Mouse (Mus musculus) heart, embryonic 10.5 days (tissue): ENCODE data around the gene Gnat1. TPM values are rescaled to one million over a fixed set of nuclear protein-coding genes. Genes with fewer than 3 reads are reported as not detected.

Experiments used
- DNase-seq: peaks from one replicate; pipeline ENCODE4 v3.0.0-alpha.2; 2017; ENCODE audit warnings: low spot score
- H3K27ac ChIP-seq: fragments of 300-500 bp; sonication (generic); 2 replicates; pipeline ENCODE4 v1.5.1; 2016; ENCODE audit warnings: mild to moderate bottlenecking
- H3K27me3 ChIP-seq: fragments of 300-500 bp; sonication (generic); 2 replicates; pipeline ENCODE4 v1.6.1; 2016; ENCODE audit warnings: mild to moderate bottlenecking; ENCODE audit not compliant: poor library complexity, insufficient read depth, severe bottlenecking
- H3K36me3 ChIP-seq: fragments of 300-500 bp; sonication (generic); 2 replicates; pipeline ENCODE4 v1.6.1; 2016; ENCODE audit warnings: mild to moderate bottlenecking, moderate library complexity
- H3K4me1 ChIP-seq: fragments of 300-500 bp; sonication (generic); 2 replicates; pipeline ENCODE4 v1.6.1; 2016; ENCODE audit warnings: mild to moderate bottlenecking
- H3K4me3 ChIP-seq: fragments of 300-500 bp; sonication (generic); 2 replicates; pipeline ENCODE4 v1.5.1; 2016; ENCODE audit warnings: mild to moderate bottlenecking, moderate library complexity
- H3K9me3 ChIP-seq: fragments of 300-500 bp; sonication (generic); 2 replicates; pipeline ENCODE4 v1.6.1; 2016; ENCODE audit warnings: mild to moderate bottlenecking, moderate library complexity
- WGBS: fragments of 180-500 bp; shearing (Covaris S2); methylation state at CpG from one replicate; pipeline ENCODE4 v1.1.7; 2016; 5-methylcytosine and 5-hydroxymethylcytosine counted together
- polyA plus RNA-seq: library from polyadenylated mRNA; unstranded; fragments of >200 nt; fragmentation: Nextera tagmentation; extraction: Ambion mirVana; gene quantifications from 2 replicates; pipeline ENCODE4 v1.2.1, GENCODE M21; 2016

Gene Gnat1
- 1.2 and 3.2 TPM in 2 replicates for polyA plus RNA-seq

DNA sequence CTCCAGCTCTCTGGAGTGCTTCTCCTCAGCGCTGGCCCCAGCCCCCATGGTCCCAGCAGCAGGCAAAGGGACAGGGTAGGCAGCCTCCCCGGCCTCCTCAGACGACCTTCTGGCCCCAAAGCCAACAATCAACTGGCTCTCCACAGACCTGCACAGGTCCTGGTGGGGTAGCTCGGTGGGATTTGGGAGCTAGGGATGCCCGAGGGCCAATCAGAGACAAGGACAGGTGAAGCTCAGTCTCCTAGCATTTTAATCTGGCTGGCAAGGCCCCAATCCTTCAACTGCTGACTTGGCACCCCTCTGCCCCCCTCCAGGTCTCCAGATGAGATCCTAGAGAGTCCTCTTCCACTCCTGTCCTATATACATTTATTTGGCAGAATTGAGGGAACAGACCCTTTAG, at the start of gene Gnat1:
TSS of gene Gnat1 (minus strand) at position 212 of the 400 bp plus-strand sequence.
- H3K27ac ChIP-seq, result no peak within 1 kb of the TSS
- no peak within 1 kb of the TSS for H3K4me3 ChIP-seq
- H3K36me3 ChIP-seq, result peaks cover 23% of the 10 kb centered on the region
- no peak for DNase-seq
- no peaks in the 10 kb centered on the region for H3K9me3 ChIP-seq
- H3K27me3 ChIP-seq, result peaks cover 62% of the 10 kb centered on the region
- H3K4me1 ChIP-seq, result peaks cover 27% of the 10 kb centered on the region
- WGBS, result 41% methylated on average over 5 of the region's 5 CpGs

- no peak for DNase-seq
- no peak overlapping the region for H3K4me3 ChIP-seq
- no peaks in the 10 kb centered on the region for H3K9me3 ChIP-seq
- WGBS, result 32% methylated on average over 6 of the region's 6 CpGs
- peaks cover 8% of the 10 kb centered on the region; the same call in 1 of the 2 replicates for H3K27me3 ChIP-seq
- H3K27ac ChIP-seq, result peak overlapping the region; percentile 0; the same call in 1 of the 2 replicates
- H3K4me1 ChIP-seq, result peaks cover 52% of the 10 kb centered on the region
- no peaks in the 10 kb centered on the region for H3K36me3 ChIP-seq
Observed at GRCm38 (mm10) chr9:107728919-107729670, 49.6 kb upstream of the Gnat1 start.

- H3K27ac ChIP-seq, result peak overlapping the region; percentile 25
- peaks cover 68% of the 10 kb centered on the region for H3K4me1 ChIP-seq
- H3K4me3 ChIP-seq, result no peak overlapping the region
- H3K9me3 ChIP-seq, result no peaks in the 10 kb centered on the region
- DNase-seq, result no peak
- 60% methylated on average over 3 of the region's 3 CpGs for WGBS
- H3K27me3 ChIP-seq, result peaks cover 23% of the 10 kb centered on the region
- no peaks in the 10 kb centered on the region for H3K36me3 ChIP-seq
Observed at GRCm38 (mm10) chr9:107727041-107727440, 47.5 kb upstream of the Gnat1 start.

- DNase-seq, result no peak
- WGBS, result 92% methylated on average over 1 of the region's 1 CpGs
- Histone ChIP-seq H3K9me3 (no peaks in the 10 kb centered on the region), H3K27me3 (peaks cover 30% of the 10 kb centered on the region), H3K36me3 (no peaks in the 10 kb centered on the region), H3K27ac (peak overlapping the region; percentile 77; the same call in 1 of the 2 replicates), H3K4me1 (peaks cover 62% of the 10 kb centered on the region), H3K4me3 (no peak overlapping the region)
Observed at GRCm38 (mm10) chr9:107724796-107725195, 45.3 kb upstream of the Gnat1 start.

GRCm38 (mm10) chr9:107723794-107724531, 44.5 kb upstream of the Gnat1 start:
- no peak for DNase-seq
- Histone ChIP-seq H3K36me3 (no peaks in the 10 kb centered on the region), H3K27me3 (peaks cover 30% of the 10 kb centered on the region), H3K4me1 (peaks cover 54% of the 10 kb centered on the region), H3K27ac (peak overlapping the region; percentile 77), H3K4me3 (peak overlapping the region; percentile 43), H3K9me3 (no peaks in the 10 kb centered on the region)
- WGBS, result 4% methylated on average over 11 of the region's 11 CpGs

DNA sequence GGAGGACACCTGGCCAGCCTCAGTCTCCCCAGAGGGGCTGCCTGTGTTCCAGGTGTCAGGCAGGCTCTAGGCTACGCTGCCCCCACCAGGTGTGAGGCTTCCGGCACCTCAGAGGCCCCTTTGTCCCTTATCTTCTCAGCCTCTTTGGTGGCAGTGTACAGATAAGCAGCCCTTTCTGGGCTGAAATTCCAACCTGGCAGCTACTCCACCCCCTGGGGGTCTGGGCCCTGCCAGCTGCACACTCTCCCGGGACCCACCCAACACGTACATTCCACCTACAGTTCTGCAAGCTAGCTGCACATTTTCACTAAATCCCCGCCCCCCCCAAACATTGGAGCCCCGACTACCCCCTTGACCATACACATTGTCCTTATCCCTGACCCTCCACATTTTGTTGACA, 43.8 kb upstream of the Gnat1 start:
- DNase-seq, result no peak
- Histone ChIP-seq H3K4me1 (peaks cover 48% of the 10 kb centered on the region), H3K9me3 (no peaks in the 10 kb centered on the region), H3K4me3 (peak overlapping the region; percentile 43; the same call in 1 of the 2 replicates), H3K36me3 (no peaks in the 10 kb centered on the region), H3K27ac (peak overlapping the region; percentile 77), H3K27me3 (peaks cover 30% of the 10 kb centered on the region)
- 9% methylated on average over 6 of the region's 6 CpGs for WGBS

DNA sequence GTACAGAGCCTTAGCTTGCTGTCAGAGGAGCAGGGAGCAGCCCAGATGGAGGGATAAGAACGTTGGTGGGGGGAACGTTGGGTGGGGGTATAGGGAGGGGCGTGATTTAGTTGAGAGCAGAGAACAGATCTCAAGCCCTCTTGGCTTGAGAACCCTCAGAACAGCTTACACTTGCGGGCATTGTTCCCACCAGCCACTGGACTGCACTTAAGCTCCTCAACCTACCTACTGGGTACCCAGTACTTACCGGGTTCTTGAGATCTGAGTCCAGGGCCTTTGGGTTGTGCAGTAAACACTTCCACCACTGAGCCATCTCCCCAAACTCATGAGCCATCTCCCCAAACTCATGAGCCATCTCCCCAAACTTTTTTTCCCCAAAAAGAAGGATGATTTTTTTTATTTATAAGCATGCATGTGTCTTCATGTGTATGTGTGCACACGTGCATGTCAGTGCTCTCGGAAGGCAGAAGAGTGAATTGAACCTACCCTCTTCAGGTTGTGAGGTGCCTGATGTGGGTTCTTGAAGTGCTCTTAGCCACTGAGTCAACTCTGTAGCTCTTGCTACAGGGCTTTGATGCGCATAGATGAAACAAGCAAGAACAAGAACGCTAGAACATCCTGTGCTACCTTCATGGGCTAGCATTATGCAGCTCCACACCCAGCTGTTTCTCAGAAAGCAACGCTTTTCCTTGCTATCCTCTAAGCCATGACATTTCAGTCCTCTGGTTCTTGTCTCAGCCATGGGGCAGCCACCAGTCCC, 39.4 kb upstream of the Gnat1 start:
- 73% methylated on average over 10 of the region's 10 CpGs for WGBS
- H3K36me3 ChIP-seq, result no peaks in the 10 kb centered on the region
- no peak overlapping the region for H3K4me3 ChIP-seq
- peak overlapping the region; percentile 24; the same call in 1 of the 2 replicates for H3K27ac ChIP-seq
- peaks cover 49% of the 10 kb centered on the region for H3K4me1 ChIP-seq
- peaks cover 38% of the 10 kb centered on the region for H3K27me3 ChIP-seq
- no peak for DNase-seq
- no peaks in the 10 kb centered on the region for H3K9me3 ChIP-seq

GRCm38 (mm10) chr9:107716951-107717350, 37.4 kb upstream of the Gnat1 start:
- H3K4me1 ChIP-seq, result peaks cover 39% of the 10 kb centered on the region
- no peak for DNase-seq
- H3K27ac ChIP-seq, result 0 out of 2 replicates have a peak overlapping the region, but pooled peaks have one; percentile 2
- 40% methylated on average over 6 of the region's 6 CpGs for WGBS
- H3K36me3 ChIP-seq, result no peaks in the 10 kb centered on the region
- no peak overlapping the region for H3K4me3 ChIP-seq
- H3K9me3 ChIP-seq, result no peaks in the 10 kb centered on the region
- H3K27me3 ChIP-seq, result peaks cover 23% of the 10 kb centered on the region

DNA sequence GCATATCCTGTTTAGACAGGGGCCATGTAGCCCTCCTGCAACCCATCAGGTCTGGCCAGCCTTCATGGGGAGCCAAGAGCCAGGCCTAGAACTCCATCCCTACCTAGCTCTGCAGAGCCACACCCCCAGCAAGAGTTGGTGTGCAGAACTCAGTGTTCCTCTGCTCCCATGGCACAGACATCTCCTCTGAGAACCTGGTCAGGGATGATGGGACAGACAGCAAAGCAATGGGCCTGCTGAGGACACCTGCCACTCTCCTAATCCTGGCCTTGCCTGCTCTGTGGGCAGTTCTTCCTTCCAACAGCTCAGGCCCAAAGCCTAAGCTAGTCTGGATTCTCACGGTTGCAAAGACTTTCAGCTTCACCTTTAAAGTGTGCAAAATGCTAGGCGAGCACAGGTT, 36.1 kb upstream of the Gnat1 start:
- Histone ChIP-seq H3K36me3 (no peaks in the 10 kb centered on the region), H3K9me3 (no peaks in the 10 kb centered on the region), H3K27ac (no peak overlapping the region), H3K4me1 (peaks cover 40% of the 10 kb centered on the region), H3K4me3 (no peak overlapping the region), H3K27me3 (peaks cover 29% of the 10 kb centered on the region)
- DNase-seq, result no peak
- 70% methylated on average over 2 of the region's 2 CpGs for WGBS

DNA sequence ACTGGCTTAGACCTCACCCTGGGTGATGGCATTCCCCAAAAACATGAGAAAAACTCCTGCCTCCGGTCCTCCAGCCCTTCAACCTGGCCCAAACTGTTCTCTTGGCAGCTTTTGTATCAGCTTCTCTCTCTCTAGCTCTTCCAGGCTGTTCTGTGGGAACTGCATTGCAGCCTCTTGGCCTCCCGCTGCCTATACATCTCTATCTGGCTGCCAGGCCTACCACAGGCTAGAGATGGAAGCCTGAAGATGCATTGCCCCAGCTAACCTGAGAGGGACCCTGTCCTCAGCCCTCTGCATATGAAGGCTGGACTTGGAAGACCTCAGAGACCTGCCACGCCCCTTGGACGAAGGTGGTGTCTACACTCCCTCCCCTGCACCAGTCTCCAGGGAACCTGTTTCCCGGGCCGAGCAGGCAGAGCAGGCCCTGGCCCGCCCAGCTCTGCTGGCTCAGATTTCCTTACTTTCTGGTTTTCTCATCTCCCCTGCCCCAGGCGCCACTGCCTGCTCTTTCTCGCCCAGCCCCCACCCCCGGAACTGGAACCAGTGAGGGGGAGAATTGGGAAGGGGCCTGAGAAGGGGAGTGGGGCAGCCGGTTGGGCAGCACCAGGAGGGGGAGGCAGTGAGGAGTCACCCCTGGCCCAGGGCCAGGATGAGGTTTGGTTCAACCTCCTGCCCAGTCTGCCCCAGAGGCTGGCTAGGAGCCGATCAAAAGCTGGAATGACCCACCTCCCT, 34.9 kb upstream of the Gnat1 start:
- peak overlapping the region; percentile 34 for H3K4me3 ChIP-seq
- H3K9me3 ChIP-seq, result no peaks in the 10 kb centered on the region
- peaks cover 39% of the 10 kb centered on the region for H3K27me3 ChIP-seq
- DNase-seq, result no peak
- peak overlapping the region; percentile 79 for H3K27ac ChIP-seq
- peaks cover 52% of the 10 kb centered on the region for H3K4me1 ChIP-seq
- 14% methylated on average over 12 of the region's 12 CpGs for WGBS
- H3K36me3 ChIP-seq, result no peaks in the 10 kb centered on the region

DNA sequence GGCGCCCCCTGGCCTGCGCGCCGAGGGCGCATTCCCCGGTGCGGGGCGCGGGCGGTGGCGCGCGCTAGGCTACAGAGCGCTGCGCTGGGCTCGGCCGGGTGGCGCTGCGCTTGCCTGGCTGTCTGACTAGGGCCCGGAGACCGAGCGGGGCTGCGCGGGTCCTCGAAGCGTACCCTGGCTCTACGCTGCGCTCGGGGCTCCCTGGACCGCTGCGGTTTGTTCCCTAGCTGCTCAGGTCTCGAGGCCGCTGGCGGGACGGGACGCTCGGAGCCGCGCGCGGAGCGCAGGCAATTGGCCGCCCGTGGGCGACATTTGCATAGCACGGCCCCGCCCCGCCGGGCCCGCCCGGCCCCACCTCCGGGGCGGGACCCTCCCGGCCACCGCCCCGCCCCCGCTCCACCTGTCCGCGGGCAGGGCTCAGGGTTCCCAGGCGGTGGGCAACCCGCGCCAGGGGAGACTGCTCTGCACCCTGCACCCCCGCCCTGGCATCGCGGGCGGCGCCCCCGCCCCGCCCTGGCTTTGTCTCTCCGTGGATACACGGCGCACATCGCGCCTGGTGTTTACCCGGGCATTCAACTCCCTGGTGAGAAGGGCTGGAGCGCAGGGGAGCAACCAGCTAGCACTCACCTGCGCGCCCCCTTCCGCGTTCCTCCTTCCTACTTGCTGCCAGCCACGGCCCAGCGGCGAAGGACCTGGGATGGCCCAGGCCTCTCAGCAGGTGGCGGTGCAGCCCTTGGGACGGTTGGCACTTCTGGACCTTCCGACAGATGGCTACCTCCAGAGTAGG, 30.4 kb upstream of the Gnat1 start, which contains the start of gene Sema3f:
TSS of gene Sema3f (minus strand) at position 779 of the 787 bp plus-strand sequence.
- no peaks in the 10 kb centered on the region for H3K9me3 ChIP-seq
- 2% methylated on average over 84 of the region's 86 CpGs for WGBS
- peaks cover 73% of the 10 kb centered on the region for H3K4me1 ChIP-seq
- H3K27me3 ChIP-seq, result peaks cover 70% of the 10 kb centered on the region
- peak within 1 kb of the TSS; percentile 76 for H3K4me3 ChIP-seq
- H3K27ac ChIP-seq, result peak within 1 kb of the TSS; percentile 89
- DNase-seq, result peak; percentile 91
- H3K36me3 ChIP-seq, result peaks cover 5% of the 10 kb centered on the region; the same call in 1 of the 2 replicates
